Mouse (Mus musculus): ENCODE data around the gene Vac14.
A peak's percentile ranks its signal among the peaks of the same experiment; 100 is the strongest.
"Not testable (repeated sequence)": the region's sequence is repeated elsewhere in the genome, so short reads cannot be mapped to it uniquely, and the experiment has no call there.

Vac14 gene

GRCm38 (mm10) chr8:110648577-110648976, 30.2 kb downstream of the Vac14 start:
- DNase-seq (ENCODE audit: low read depth, low spot score): no peak

GRCm38 (mm10) chr8:110649286-110649685, 30.9 kb downstream of the Vac14 start:
- DNase-seq (ENCODE audit: low read depth, low spot score): no peak

- DNase-seq (ENCODE audit: low read depth, low spot score): no peak
Observed at GRCm38 (mm10) chr8:110650838-110651237, 32.5 kb downstream of the Vac14 start.

- DNase-seq (ENCODE audit: low read depth, low spot score): no peak
Observed at GRCm38 (mm10) chr8:110651847-110652246, 33.5 kb downstream of the Vac14 start.

GRCm38 (mm10) chr8:110654075-110655060, 36.0 kb downstream of the Vac14 start:
- no peak for DNase-seq (ENCODE audit: low read depth, low spot score)

- no peak for DNase-seq (ENCODE audit: low read depth, low spot score)
Observed at GRCm38 (mm10) chr8:110655827-110656226, 37.4 kb downstream of the Vac14 start.

GRCm38 (mm10) chr8:110657661-110658060, 39.3 kb downstream of the Vac14 start:
- DNase-seq (ENCODE audit: low read depth, low spot score): no peak

GRCm38 (mm10) chr8:110660121-110660520, 41.7 kb downstream of the Vac14 start:
- DNase-seq (ENCODE audit: low read depth, low spot score): no peak

GRCm38 (mm10) chr8:110662545-110662944, 44.2 kb downstream of the Vac14 start:
- no peak for DNase-seq (ENCODE audit: low read depth, low spot score)

GRCm38 (mm10) chr8:110663015-110663742, 44.8 kb downstream of the Vac14 start:
- DNase-seq (ENCODE audit: low read depth, low spot score): no peak

GRCm38 (mm10) chr8:110664202-110664896, 46.0 kb downstream of the Vac14 start:
- peak; percentile 76 for DNase-seq (ENCODE audit: low read depth, low spot score)

GRCm38 (mm10) chr8:110665000-110665399, 46.6 kb downstream of the Vac14 start:
- no peak for DNase-seq (ENCODE audit: low read depth, low spot score)

GRCm38 (mm10) chr8:110667590-110668177, 49.3 kb downstream of the Vac14 start:
- DNase-seq (ENCODE audit: low read depth, low spot score): not testable (repeated sequence)

- no peak for DNase-seq (ENCODE audit: low read depth, low spot score)
Observed at GRCm38 (mm10) chr8:110669932-110670628, 51.7 kb downstream of the Vac14 start.

- DNase-seq (ENCODE audit: low read depth, low spot score): no peak
Observed at GRCm38 (mm10) chr8:110671309-110671708, 52.9 kb downstream of the Vac14 start.

- DNase-seq (ENCODE audit: low read depth, low spot score): no peak
Observed at GRCm38 (mm10) chr8:110672133-110672532, 53.7 kb downstream of the Vac14 start.

- no peak for DNase-seq (ENCODE audit: low read depth, low spot score)
Observed at GRCm38 (mm10) chr8:110673168-110673567, 54.8 kb downstream of the Vac14 start.

- DNase-seq (ENCODE audit: low read depth, low spot score): no peak
Observed at GRCm38 (mm10) chr8:110674589-110674988, 56.2 kb downstream of the Vac14 start.

GRCm38 (mm10) chr8:110676702-110677101, 58.3 kb downstream of the Vac14 start:
- no peak for DNase-seq (ENCODE audit: low read depth, low spot score)

- no peak for DNase-seq (ENCODE audit: low read depth, low spot score)
Observed at GRCm38 (mm10) chr8:110677174-110677660, 58.8 kb downstream of the Vac14 start.

- DNase-seq (ENCODE audit: low read depth, low spot score): no peak
Observed at GRCm38 (mm10) chr8:110678989-110679388, 60.6 kb downstream of the Vac14 start.

Data from brain, embryonic 18.5 days (tissue).